Mouse (Mus musculus) lung, embryonic 15.5 days (tissue): ENCODE data around the gene Tbx6. TPM values are rescaled to one million over a fixed set of nuclear protein-coding genes. Genes with fewer than 3 reads are reported as not detected.

ENCODE experiments used
- ATAC-seq: fragments of 200-750 bp; cut with Nextera tagmentation; 2 replicates; pipeline ENCODE4 v1.8.0; 2017; ENCODE audit warnings: moderate number of reproducible peaks, borderline replicate concordance; ENCODE audit not compliant: low FRiP score, low TSS enrichment; ENCODE audit errors: extremely low read depth
- H3K27ac ChIP-seq: fragments of 300-500 bp; sonication (generic); 2 replicates; pipeline ENCODE4 v1.5.1; 2015; ENCODE audit warnings: moderate library complexity, mild to moderate bottlenecking, inconsistent platforms
- H3K27me3 ChIP-seq: fragments of 300-500 bp; sonication (generic); 2 replicates; pipeline ENCODE4 v1.6.1; 2015; ENCODE audit warnings: inconsistent platforms
- H3K36me3 ChIP-seq: fragments of 300-500 bp; sonication (generic); 2 replicates; pipeline ENCODE4 v1.6.1; 2015; ENCODE audit warnings: inconsistent platforms
- H3K4me1 ChIP-seq: fragments of 300-500 bp; sonication (generic); 2 replicates; pipeline ENCODE4 v1.6.1; 2015; ENCODE audit warnings: inconsistent platforms
- H3K4me2 ChIP-seq: fragments of 300-500 bp; sonication (generic); 2 replicates; pipeline ENCODE4 v1.6.1; 2015; ENCODE audit warnings: inconsistent platforms, mild to moderate bottlenecking, moderate library complexity
- H3K4me3 ChIP-seq: fragments of 300-500 bp; sonication (generic); 2 replicates; pipeline ENCODE4 v1.5.1; 2015; ENCODE audit warnings: mild to moderate bottlenecking, inconsistent platforms
- H3K9ac ChIP-seq: fragments of 300-500 bp; sonication (generic); 2 replicates; pipeline ENCODE4 v1.6.1; 2015; ENCODE audit warnings: inconsistent platforms
- H3K9me3 ChIP-seq: fragments of 300-500 bp; sonication (generic); 2 replicates; pipeline ENCODE4 v1.6.1; 2016; ENCODE audit warnings: inconsistent platforms
- WGBS: fragments of 180-500 bp; shearing (Covaris S2); methylation state at CpG from one replicate; pipeline ENCODE4 v1.1.7; 2015; 5-methylcytosine and 5-hydroxymethylcytosine counted together
- polyA plus RNA-seq: library from polyadenylated mRNA; unstranded; fragments of >200 nt; fragmentation: Nextera tagmentation; extraction: Ambion mirVana; gene quantifications from 2 replicates; pipeline ENCODE4 v1.2.1, GENCODE M21; 2015

Tbx6 gene
- polyA plus RNA-seq, 1 experiment from 2014 or later = 0.51 TPM

- H3K36me3 ChIP-seq = peaks cover 38% of the 10 kb centered on the region
- H3K27ac ChIP-seq = no peak overlapping the region
- H3K4me3 ChIP-seq = no peak overlapping the region
- no peaks in the 10 kb centered on the region for H3K27me3 ChIP-seq
- peaks cover 39% of the 10 kb centered on the region for H3K4me1 ChIP-seq
- WGBS = 77% methylated on average over 8 of the region's 8 CpGs
- ATAC-seq = no peak
- peak overlapping the region; percentile 14; the same call in 1 of the 2 replicates for H3K4me2 ChIP-seq
- H3K9me3 ChIP-seq = no peaks in the 10 kb centered on the region
- H3K9ac ChIP-seq = no peak overlapping the region
These were observed 15.2 kb downstream of the Tbx6 start for GRCm38 (mm10) chr7:126796350-126796932.

GRCm38 (mm10) chr7:126797411-126798126, 16.3 kb downstream of the Tbx6 start, which contains the start of gene Fam57b:
Gene Fam57b, plus strand, starts transcription at chr7:126797668.
- peak within 1 kb of the TSS; percentile 89 for H3K4me3 ChIP-seq
- no peaks in the 10 kb centered on the region for H3K27me3 ChIP-seq
- no peaks in the 10 kb centered on the region for H3K9me3 ChIP-seq
- WGBS = 16% methylated on average over 21 of the region's 21 CpGs
- H3K27ac ChIP-seq = peak within 1 kb of the TSS; percentile 95
- H3K4me2 ChIP-seq = peak within 1 kb of the TSS; percentile 86
- H3K4me1 ChIP-seq = peaks cover 39% of the 10 kb centered on the region
- H3K9ac ChIP-seq = peak within 1 kb of the TSS; percentile 92
- ATAC-seq = no peak
- H3K36me3 ChIP-seq = peaks cover 41% of the 10 kb centered on the region

- Histone ChIP-seq H3K27me3 (no peaks in the 10 kb centered on the region), H3K9ac (peak overlapping the region; percentile 92), H3K4me1 (peaks cover 31% of the 10 kb centered on the region), H3K27ac (peak overlapping the region; percentile 95), H3K4me3 (peak overlapping the region; percentile 89), H3K9me3 (no peaks in the 10 kb centered on the region), H3K36me3 (peaks cover 44% of the 10 kb centered on the region), H3K4me2 (peak overlapping the region; percentile 86)
- WGBS = under 1% methylated on average over 40 of the region's 40 CpGs
- no peak for ATAC-seq
These were observed 17.1 kb downstream of the Tbx6 start for GRCm38 (mm10) chr7:126798127-126799049.

- ATAC-seq = peak; percentile 97
- H3K36me3 ChIP-seq = peaks cover 39% of the 10 kb centered on the region
- H3K9ac ChIP-seq = peak overlapping the region; percentile 92
- peak overlapping the region; percentile 86 for H3K4me2 ChIP-seq
- H3K4me3 ChIP-seq = peak overlapping the region; percentile 89
- H3K27ac ChIP-seq = peak overlapping the region; percentile 99
- H3K27me3 ChIP-seq = no peaks in the 10 kb centered on the region
- 0% methylated on average over 30 of the region's 36 CpGs for WGBS
- no peaks in the 10 kb centered on the region for H3K9me3 ChIP-seq
- peaks cover 30% of the 10 kb centered on the region for H3K4me1 ChIP-seq
These were observed 17.8 kb downstream of the Tbx6 start for GRCm38 (mm10) chr7:126799050-126799467.

- Histone ChIP-seq H3K36me3 (peaks cover 33% of the 10 kb centered on the region), H3K27ac (peak overlapping the region; percentile 99), H3K4me2 (peak overlapping the region; percentile 86), H3K9ac (peak overlapping the region; percentile 76), H3K27me3 (no peaks in the 10 kb centered on the region), H3K4me1 (peaks cover 30% of the 10 kb centered on the region), H3K4me3 (peak overlapping the region; percentile 89), H3K9me3 (no peaks in the 10 kb centered on the region)
- WGBS = 3% methylated on average over 36 of the region's 38 CpGs
- ATAC-seq = peak; percentile 90
These were observed 18.4 kb downstream of the Tbx6 start for GRCm38 (mm10) chr7:126799468-126800268.

- 56% methylated on average over 5 of the region's 5 CpGs for WGBS
- no peak for ATAC-seq
These were observed 19.2 kb downstream of the Tbx6 start for GRCm38 (mm10) chr7:126800269-126801056.

GRCm38 (mm10) chr7:126801057-126801422, 19.8 kb downstream of the Tbx6 start:
- no peak overlapping the region for H3K9ac ChIP-seq
- 89% methylated on average over 16 of the region's 16 CpGs for WGBS

More at GRCm38 (mm10) chr7:126800269-126801056, 19.2 kb downstream of the Tbx6 start:
- peaks cover 27% of the 10 kb centered on the region for H3K36me3 ChIP-seq
- H3K4me1 ChIP-seq = peaks cover 30% of the 10 kb centered on the region
- H3K9ac ChIP-seq = peak overlapping the region; percentile 76
- H3K27ac ChIP-seq = peak overlapping the region; percentile 99
- H3K27me3 ChIP-seq = no peaks in the 10 kb centered on the region
- H3K4me2 ChIP-seq = peak overlapping the region; percentile 86
- H3K4me3 ChIP-seq = peak overlapping the region; percentile 89
- H3K9me3 ChIP-seq = no peaks in the 10 kb centered on the region

GRCm38 (mm10) chr7:126802134-126802889, 21.0 kb downstream of the Tbx6 start:
- WGBS = 80% methylated on average over 11 of the region's 11 CpGs
- no peak for ATAC-seq
- peaks cover 12% of the 10 kb centered on the region; the same call in 1 of the 2 replicates for H3K36me3 ChIP-seq
- H3K4me3 ChIP-seq = no peak overlapping the region
- H3K9me3 ChIP-seq = no peaks in the 10 kb centered on the region
- no peaks in the 10 kb centered on the region for H3K27me3 ChIP-seq
- no peak overlapping the region for H3K4me2 ChIP-seq
- H3K27ac ChIP-seq = no peak overlapping the region
- no peak overlapping the region for H3K9ac ChIP-seq
- H3K4me1 ChIP-seq = peaks cover 25% of the 10 kb centered on the region

More at GRCm38 (mm10) chr7:126801057-126801422, 19.8 kb downstream of the Tbx6 start:
- H3K4me2 ChIP-seq = no peak overlapping the region
- ATAC-seq = no peak
- no peaks in the 10 kb centered on the region for H3K27me3 ChIP-seq
- H3K9me3 ChIP-seq = no peaks in the 10 kb centered on the region
- H3K27ac ChIP-seq = peak overlapping the region; percentile 99; the same call in 1 of the 2 replicates
- H3K36me3 ChIP-seq = peaks cover 24% of the 10 kb centered on the region
- no peak overlapping the region for H3K4me3 ChIP-seq
- peaks cover 30% of the 10 kb centered on the region for H3K4me1 ChIP-seq

GRCm38 (mm10) chr7:126803181-126803580, 21.9 kb downstream of the Tbx6 start:
- no peak overlapping the region for H3K27ac ChIP-seq

GRCm38 (mm10) chr7:126803751-126804150, 22.5 kb downstream of the Tbx6 start:
- H3K4me2 ChIP-seq = no peak overlapping the region
- H3K4me3 ChIP-seq = no peak overlapping the region
- no peak for ATAC-seq
- H3K27me3 ChIP-seq = no peaks in the 10 kb centered on the region
- no peak overlapping the region for H3K27ac ChIP-seq
- H3K36me3 ChIP-seq = peaks cover 10% of the 10 kb centered on the region; the same call in 1 of the 2 replicates
- H3K4me1 ChIP-seq = peaks cover 29% of the 10 kb centered on the region
- H3K9me3 ChIP-seq = no peaks in the 10 kb centered on the region
- no peak overlapping the region for H3K9ac ChIP-seq

More at GRCm38 (mm10) chr7:126803181-126803580, 21.9 kb downstream of the Tbx6 start:
- no peaks in the 10 kb centered on the region for H3K27me3 ChIP-seq
- H3K4me3 ChIP-seq = no peak overlapping the region
- H3K9ac ChIP-seq = no peak overlapping the region
- H3K36me3 ChIP-seq = peaks cover 10% of the 10 kb centered on the region; the same call in 1 of the 2 replicates
- no peak for ATAC-seq
- H3K4me2 ChIP-seq = no peak overlapping the region
- 82% methylated on average over 6 of the region's 6 CpGs for WGBS
- H3K9me3 ChIP-seq = no peaks in the 10 kb centered on the region
- peaks cover 25% of the 10 kb centered on the region for H3K4me1 ChIP-seq
